Mouse (Mus musculus) kidney, embryonic 16.5 days (tissue): ENCODE data around the gene Gjb1. TPM values are rescaled to one million over a fixed set of nuclear protein-coding genes. Genes with fewer than 3 reads are reported as not detected.

ENCODE experiments used
- ATAC-seq: fragments of 200-750 bp; cut with Nextera tagmentation; 2 replicates; pipeline ENCODE4 v1.8.0; 2017; ENCODE audit warnings: moderate TSS enrichment; ENCODE audit not compliant: low FRiP score, low TSS enrichment
- H3K27ac ChIP-seq: fragments of 300-500 bp; sonication (generic); 2 replicates; pipeline ENCODE4 v1.5.1; 2014; ENCODE audit warnings: low read length
- H3K27me3 ChIP-seq: fragments of 300-500 bp; sonication (generic); 2 replicates; pipeline ENCODE4 v1.6.1; 2014; ENCODE audit warnings: low read length, control low read depth, mixed read lengths; ENCODE audit not compliant: insufficient read depth
- H3K36me3 ChIP-seq: fragments of 300-500 bp; sonication (generic); 2 replicates; pipeline ENCODE4 v1.6.1; 2014; ENCODE audit warnings: low read length, control low read depth, mixed read lengths; ENCODE audit not compliant: insufficient read depth
- H3K4me1 ChIP-seq: fragments of 300-500 bp; sonication (generic); 2 replicates; pipeline ENCODE4 v1.6.1; 2014; ENCODE audit warnings: low read length, control low read depth, mixed read lengths; ENCODE audit not compliant: insufficient read depth
- H3K4me2 ChIP-seq: fragments of 300-500 bp; sonication (generic); replicated peaks from 2 replicates; pipeline ENCODE4 v1.6.1; 2014; ENCODE audit warnings: low read depth, low read length
- H3K4me3 ChIP-seq: fragments of 300-500 bp; sonication (generic); 2 replicates; pipeline ENCODE4 v1.5.1; 2014; ENCODE audit warnings: mild to moderate bottlenecking, low read length
- H3K9ac ChIP-seq: fragments of 300-500 bp; sonication (generic); replicated peaks from 2 replicates; pipeline ENCODE4 v1.6.1; 2014; ENCODE audit warnings: low read length
- H3K9me3 ChIP-seq: fragments of 300-500 bp; sonication (generic); 2 replicates; pipeline ENCODE4 v1.6.1; 2016; ENCODE audit warnings: low read length, control low read depth
- WGBS: fragments of 180-500 bp; shearing (Covaris S2); extraction: QIAGEN DNeasy Blood & Tissue Kit; methylation state at CpG from one replicate; pipeline ENCODE4 v1.1.7; 2014; 5-methylcytosine and 5-hydroxymethylcytosine counted together
- polyA plus RNA-seq: library from polyadenylated mRNA; unstranded; fragments of >200 nt; fragmentation: Nextera tagmentation; extraction: Ambion mirVana; gene quantifications from 2 replicates; pipeline ENCODE4 v1.2.1, GENCODE M21; 2015

The Gjb1 gene
- polyA plus RNA-seq, 1 experiment from 2014 or later, result 40.6 TPM

DNA sequence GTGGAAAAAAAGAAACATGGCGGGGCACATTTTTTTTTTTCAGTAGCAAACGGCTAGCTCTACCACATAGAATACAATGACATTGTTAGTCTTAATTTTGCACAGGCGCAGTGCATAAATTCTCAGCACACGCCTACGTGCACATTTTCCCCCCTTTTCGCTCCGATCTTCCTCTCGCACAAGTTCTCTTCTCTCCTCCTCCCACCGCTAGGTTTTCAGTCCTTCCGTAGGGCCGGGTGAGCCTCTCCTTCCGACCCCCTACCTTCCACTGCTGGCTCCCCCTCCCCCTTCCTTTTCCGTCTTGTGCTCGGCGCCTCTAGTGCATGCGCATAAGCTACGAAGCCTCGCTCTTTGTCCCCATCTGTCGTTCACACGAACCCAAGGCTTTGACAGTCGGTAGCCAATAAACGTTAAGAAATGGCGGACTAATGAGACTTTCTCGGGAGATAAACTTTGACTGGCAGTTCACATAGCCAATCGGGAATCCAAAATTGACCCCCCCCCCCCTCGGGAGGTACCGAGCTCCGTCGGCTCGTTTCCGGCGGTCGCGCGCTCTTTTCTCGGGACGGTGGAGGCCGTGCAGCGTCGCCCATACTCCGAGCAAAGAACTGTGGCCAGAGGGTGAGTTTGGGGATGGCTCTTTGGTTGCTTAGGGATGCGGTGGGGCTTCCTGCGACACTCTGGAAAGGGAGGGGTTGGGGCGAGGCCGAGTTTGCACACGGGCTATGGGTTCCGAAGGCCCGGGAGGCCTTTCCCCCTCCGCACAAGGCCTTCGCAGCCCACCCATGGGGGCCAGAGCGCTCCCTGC, 53.2 kb downstream of the Gjb1 start, which contains the start of gene Nono:
Gene Nono, plus strand, starts transcription at position 177 of the 808 bp plus-strand sequence.
- H3K36me3 ChIP-seq, result 0 out of 2 replicates have a peak, but pooled peaks cover 7% of the 10 kb centered on the region

DNA sequence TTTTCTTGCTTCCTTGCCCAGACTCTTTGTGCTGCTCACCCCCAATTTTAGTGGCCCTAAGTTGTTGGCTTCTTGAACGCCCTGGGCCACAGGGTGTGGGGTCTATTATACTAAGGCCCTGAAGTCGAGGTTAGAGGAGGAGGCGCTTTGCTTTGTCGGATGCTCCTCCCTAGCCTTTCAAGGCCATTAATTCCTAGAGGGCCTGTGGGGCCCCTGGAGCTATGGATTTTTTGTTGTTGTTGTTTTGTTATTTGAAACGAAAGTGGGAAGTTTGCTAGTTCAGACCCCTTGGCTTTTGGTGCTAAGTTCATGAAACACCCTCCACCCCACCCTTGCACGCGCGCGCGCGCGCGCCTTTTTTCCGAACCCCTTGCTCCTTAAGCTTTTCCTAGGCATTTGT, 53.8 kb downstream of the Gjb1 start:
- Histone ChIP-seq H3K4me2 (peak overlapping the region; percentile 53), H3K27me3 (no peaks in the 10 kb centered on the region), H3K4me3 (peak overlapping the region; percentile 49), H3K27ac (peak overlapping the region; percentile 94), H3K36me3 (0 out of 2 replicates have a peak, but pooled peaks cover 7% of the 10 kb centered on the region), H3K9me3 (no peaks in the 10 kb centered on the region), H3K9ac (peak overlapping the region; percentile 69), H3K4me1 (0 out of 2 replicates have a peak, but pooled peaks cover 9% of the 10 kb centered on the region)
- WGBS, result 27% methylated on average over 14 of the region's 14 CpGs
- ATAC-seq, result peak; percentile 67

More for the DNA sequence above, 53.2 kb downstream of the Gjb1 start, which contains the start of gene Nono:
- Histone ChIP-seq H3K4me2 (peak within 1 kb of the TSS; percentile 53), H3K4me3 (peak within 1 kb of the TSS; percentile 49), H3K9me3 (no peaks in the 10 kb centered on the region), H3K9ac (peak within 1 kb of the TSS; percentile 69), H3K4me1 (0 out of 2 replicates have a peak, but pooled peaks cover 9% of the 10 kb centered on the region), H3K27me3 (no peaks in the 10 kb centered on the region), H3K27ac (peak within 1 kb of the TSS; percentile 94)
- ATAC-seq, result peak; percentile 97
- WGBS, result 30% methylated on average over 51 of the region's 51 CpGs

Other genes starting within 250 kb of the Gjb1 start
- gene Snx12, start 153.8 kb upstream of the Gjb1 start, polyA plus RNA-seq, result 53.7 and 55.4 TPM in 2 replicates
- gene Foxo4, start 121.8 kb upstream of the Gjb1 start, polyA plus RNA-seq, result 3.3 and 3.9 TPM in 2 replicates
- gene Gm614, start 112.4 kb upstream of the Gjb1 start, polyA plus RNA-seq, result not detected in 2 replicates
- gene Il2rg, start 108.1 kb upstream of the Gjb1 start, polyA plus RNA-seq, result 26.0 and 26.5 TPM in 2 replicates
- not detected in 2 replicates for gene Gm20489, start 107.4 kb upstream of the Gjb1 start, polyA plus RNA-seq
- 40.8 and 42.3 TPM in 2 replicates for gene Med12, start 102.3 kb upstream of the Gjb1 start, polyA plus RNA-seq
- 6.8 and 7.5 TPM in 2 replicates for gene Nlgn3, start 77.2 kb upstream of the Gjb1 start, polyA plus RNA-seq
- gene Zmym3, start 44.5 kb downstream of the Gjb1 start, polyA plus RNA-seq, result 30.9 and 31.6 TPM in 2 replicates
- gene Nono, start 52.9 kb downstream of the Gjb1 start, polyA plus RNA-seq, result 457 and 479 TPM in 2 replicates
- 4.0 and 4.8 TPM in 2 replicates for gene Itgb1bp2, start 72.7 kb downstream of the Gjb1 start, polyA plus RNA-seq
- gene Taf1, start 156.4 kb downstream of the Gjb1 start, polyA plus RNA-seq, result 14.2 and 14.3 TPM in 2 replicates